Mouse (Mus musculus): Measurements from ENCODE around the gene Zfp128. TPM values are rescaled to one million over a fixed set of nuclear protein-coding genes. Genes with fewer than 3 reads are reported as not detected.
"Not testable (repeated sequence)": the region's sequence is repeated elsewhere in the genome, so short reads cannot be mapped to it uniquely, and the experiment has no call there.

Gene Zfp128
- polyA plus RNA-seq, 1 experiment from 2014 or later, result 7.5 TPM

GRCm38 (mm10) chr7:12897655-12898410 lies 16.9 kb downstream of the Zfp128 start, which contains the start of gene Zscan22:
TSS of gene Zscan22 (plus strand) at chr7:12897815.
- WGBS, result 7% methylated on average over 36 of the region's 36 CpGs

GRCm38 (mm10) chr7:12901517-12901916 lies 20.5 kb downstream of the Zfp128 start:
- Histone ChIP-seq H3K36me3 (peaks cover 23% of the 10 kb centered on the region), H3K27me3 (replicated peaks) (no peaks in the 10 kb centered on the region), H3K27ac (replicated peaks) (no peak overlapping the region), H3K4me1 (peaks cover 15% of the 10 kb centered on the region), H3K9me3 (replicated peaks) (no peaks in the 10 kb centered on the region), H3K4me2 (no peak overlapping the region), H3K4me3 (replicated peaks) (no peak overlapping the region), H3K9ac (replicated peaks) (no peak overlapping the region)
- WGBS, result 95% methylated on average over 5 of the region's 5 CpGs
- no peak for ATAC-seq (ENCODE audit: low FRiP score)

More at GRCm38 (mm10) chr7:12897655-12898410, 16.9 kb downstream of the Zfp128 start, which contains the start of gene Zscan22:
- Histone ChIP-seq H3K27me3 (replicated peaks) (no peaks in the 10 kb centered on the region), H3K27ac (replicated peaks) (peak within 1 kb of the TSS; percentile 63), H3K4me3 (replicated peaks) (peak within 1 kb of the TSS; percentile 74), H3K9ac (replicated peaks) (peak within 1 kb of the TSS; percentile 66), H3K9me3 (replicated peaks) (no peaks in the 10 kb centered on the region), H3K4me1 (peaks cover 15% of the 10 kb centered on the region), H3K4me2 (peak within 1 kb of the TSS; percentile 57), H3K36me3 (peaks cover 3% of the 10 kb centered on the region; the same call in 1 of the 2 replicates)
- ATAC-seq (ENCODE audit: low FRiP score), result peak; percentile 97

GRCm38 (mm10) chr7:12903623-12904022 lies 22.6 kb downstream of the Zfp128 start:
- ATAC-seq (ENCODE audit: low FRiP score), result no peak
- no peak overlapping the region for H3K4me2 ChIP-seq
- peaks cover 10% of the 10 kb centered on the region for H3K4me1 ChIP-seq
- no peak overlapping the region for H3K9ac ChIP-seq (replicated peaks)
- peaks cover 45% of the 10 kb centered on the region for H3K36me3 ChIP-seq
- no peak overlapping the region for H3K4me3 ChIP-seq (replicated peaks)
- no peaks in the 10 kb centered on the region for H3K27me3 ChIP-seq (replicated peaks)
- no peaks in the 10 kb centered on the region for H3K9me3 ChIP-seq (replicated peaks)
- WGBS, result 60% methylated on average over 10 of the region's 10 CpGs
- H3K27ac ChIP-seq (replicated peaks), result no peak overlapping the region

GRCm38 (mm10) chr7:12905146-12905545 lies 24.2 kb downstream of the Zfp128 start:
- H3K36me3 ChIP-seq, result peaks cover 49% of the 10 kb centered on the region
- no peak overlapping the region for H3K4me2 ChIP-seq
- H3K9me3 ChIP-seq (replicated peaks), result no peaks in the 10 kb centered on the region
- 100% methylated on average over 1 of the region's 1 CpGs for WGBS
- H3K4me3 ChIP-seq (replicated peaks), result no peak overlapping the region
- peaks cover 8% of the 10 kb centered on the region for H3K4me1 ChIP-seq
- H3K27me3 ChIP-seq (replicated peaks), result no peaks in the 10 kb centered on the region
- H3K9ac ChIP-seq (replicated peaks), result no peak overlapping the region
- ATAC-seq (ENCODE audit: low FRiP score), result no peak
- no peak overlapping the region for H3K27ac ChIP-seq (replicated peaks)

- 41% methylated on average over 7 of the region's 7 CpGs for WGBS
- Histone ChIP-seq H3K9ac (replicated peaks) (peak overlapping the region; percentile 59), H3K27ac (replicated peaks) (peak overlapping the region; percentile 92)
These were observed 28.6 kb downstream of the Zfp128 start for GRCm38 (mm10) chr7:12909498-12909962.

GRCm38 (mm10) chr7:12910181-12910668 lies 29.2 kb downstream of the Zfp128 start:
- ATAC-seq (ENCODE audit: low FRiP score), result peak; percentile 85
- Histone ChIP-seq H3K4me1 (peaks cover 12% of the 10 kb centered on the region), H3K9ac (replicated peaks) (peak overlapping the region; percentile 59), H3K27me3 (replicated peaks) (no peaks in the 10 kb centered on the region), H3K4me3 (replicated peaks) (peak overlapping the region; percentile 52), H3K36me3 (peaks cover 37% of the 10 kb centered on the region), H3K9me3 (replicated peaks) (no peaks in the 10 kb centered on the region), H3K27ac (replicated peaks) (peak overlapping the region; percentile 92), H3K4me2 (peak overlapping the region; percentile 65)
- WGBS, result 9% methylated on average over 19 of the region's 19 CpGs

More at GRCm38 (mm10) chr7:12909498-12909962, 28.6 kb downstream of the Zfp128 start:
- H3K9me3 ChIP-seq (replicated peaks), result no peaks in the 10 kb centered on the region
- ATAC-seq (ENCODE audit: low FRiP score), result peak; percentile 38
- H3K4me3 ChIP-seq (replicated peaks), result peak overlapping the region; percentile 52
- peaks cover 43% of the 10 kb centered on the region for H3K36me3 ChIP-seq
- H3K4me2 ChIP-seq, result peak overlapping the region; percentile 65
- peaks cover 12% of the 10 kb centered on the region for H3K4me1 ChIP-seq
- H3K27me3 ChIP-seq (replicated peaks), result no peaks in the 10 kb centered on the region

GRCm38 (mm10) chr7:12913556-12913955 lies 32.6 kb downstream of the Zfp128 start:
- Histone ChIP-seq H3K4me2 (no peak overlapping the region), H3K27me3 (replicated peaks) (no peaks in the 10 kb centered on the region), H3K4me1 (peaks cover 12% of the 10 kb centered on the region), H3K9ac (replicated peaks) (no peak overlapping the region), H3K9me3 (replicated peaks) (no peaks in the 10 kb centered on the region), H3K36me3 (peaks cover 5% of the 10 kb centered on the region), H3K4me3 (replicated peaks) (no peak overlapping the region), H3K27ac (replicated peaks) (no peak overlapping the region)
- no peak for ATAC-seq (ENCODE audit: low FRiP score)

GRCm38 (mm10) chr7:12920495-12920894 lies 39.5 kb downstream of the Zfp128 start:
- Histone ChIP-seq H3K4me2 (0 out of 2 replicates have a peak overlapping the region, but pooled peaks have one; percentile 86), H3K4me1 (peaks cover 21% of the 10 kb centered on the region), H3K36me3 (peaks cover 22% of the 10 kb centered on the region)
- 89% methylated on average over 7 of the region's 8 CpGs for WGBS
- H3K9ac ChIP-seq (replicated peaks); H3K9me3 ChIP-seq (replicated peaks); ATAC-seq (ENCODE audit: low FRiP score); H3K27ac ChIP-seq (replicated peaks); H3K27me3 ChIP-seq (replicated peaks); H3K4me3 ChIP-seq (replicated peaks): not testable (repeated sequence)

- peak overlapping the region; percentile 66 for H3K9ac ChIP-seq (replicated peaks)
- 0% methylated on average over 3 of the region's 3 CpGs for WGBS
- peak overlapping the region; percentile 95 for H3K4me3 ChIP-seq (replicated peaks)
- peak overlapping the region; percentile 86 for H3K4me2 ChIP-seq
- H3K27ac ChIP-seq (replicated peaks), result peak overlapping the region; percentile 97
- peaks cover 31% of the 10 kb centered on the region for H3K36me3 ChIP-seq
- peaks cover 16% of the 10 kb centered on the region for H3K27me3 ChIP-seq (replicated peaks)
- H3K4me1 ChIP-seq, result peaks cover 21% of the 10 kb centered on the region
- H3K9me3 ChIP-seq (replicated peaks), result no peaks in the 10 kb centered on the region
- ATAC-seq (ENCODE audit: low FRiP score), result peak; percentile 49
These were observed 40.3 kb downstream of the Zfp128 start for GRCm38 (mm10) chr7:12921318-12921704.

- peak within 1 kb of the TSS; percentile 97 for H3K27ac ChIP-seq (replicated peaks)
- WGBS, result under 1% methylated on average over 55 of the region's 55 CpGs
- H3K36me3 ChIP-seq, result peaks cover 36% of the 10 kb centered on the region
- H3K9me3 ChIP-seq (replicated peaks), result no peaks in the 10 kb centered on the region
- peak within 1 kb of the TSS; percentile 85 for H3K9ac ChIP-seq (replicated peaks)
- peak; percentile 98 for ATAC-seq (ENCODE audit: low FRiP score)
- peak within 1 kb of the TSS; percentile 86 for H3K4me2 ChIP-seq
- peaks cover 22% of the 10 kb centered on the region for H3K27me3 ChIP-seq (replicated peaks)
- peak within 1 kb of the TSS; percentile 95 for H3K4me3 ChIP-seq (replicated peaks)
- peaks cover 21% of the 10 kb centered on the region for H3K4me1 ChIP-seq
These were observed 40.9 kb downstream of the Zfp128 start, which contains the start of gene Rps5 for GRCm38 (mm10) chr7:12921705-12922465. TSS of gene Rps5 (plus strand) at chr7:12922290.

- peak overlapping the region; percentile 86 for H3K4me2 ChIP-seq
- H3K27me3 ChIP-seq (replicated peaks), result peaks cover 30% of the 10 kb centered on the region
- H3K4me1 ChIP-seq, result peaks cover 24% of the 10 kb centered on the region
- H3K4me3 ChIP-seq (replicated peaks), result peak overlapping the region; percentile 95
- H3K36me3 ChIP-seq, result peaks cover 42% of the 10 kb centered on the region
- no peak overlapping the region for H3K27ac ChIP-seq (replicated peaks)
- WGBS, result 4% methylated on average over 8 of the region's 8 CpGs
- H3K9me3 ChIP-seq (replicated peaks), result no peaks in the 10 kb centered on the region
- H3K9ac ChIP-seq (replicated peaks), result peak overlapping the region; percentile 85
- no peak for ATAC-seq (ENCODE audit: low FRiP score)
These were observed 41.8 kb downstream of the Zfp128 start for GRCm38 (mm10) chr7:12922729-12923128.
